Mouse (Mus musculus) megakaryocyte, adult 5-6 weeks (primary cell): ENCODE results near the gene Slc25a21. TPM values are rescaled to one million over a fixed set of nuclear protein-coding genes. Genes with fewer than 3 reads are reported as not detected.

Experiments
- ATAC-seq: 2 replicates; pipeline ENCODE4 v1.8.0; 2016; ENCODE audit warnings: mild to moderate bottlenecking, inconsistent platforms; ENCODE audit not compliant: poor library complexity, severe bottlenecking
- total RNA-seq, 2 experiments: library from RNA; stranded (forward) in 1 of 2; stranded (reverse) in 1 of 2; fragments of 153-499, 151-499 nt in 1 of 2; fragments of 221-1000, 200-1000 nt in 1 of 2; gene quantifications; 2 replicates each; pipeline versions ENCODE4 v1.2.3 to v1.2.4; 2015 to 2017

Slc25a21 gene
- total RNA-seq, 2 experiments from 2014 or later: 0.91 to 1.8 TPM

DNA sequence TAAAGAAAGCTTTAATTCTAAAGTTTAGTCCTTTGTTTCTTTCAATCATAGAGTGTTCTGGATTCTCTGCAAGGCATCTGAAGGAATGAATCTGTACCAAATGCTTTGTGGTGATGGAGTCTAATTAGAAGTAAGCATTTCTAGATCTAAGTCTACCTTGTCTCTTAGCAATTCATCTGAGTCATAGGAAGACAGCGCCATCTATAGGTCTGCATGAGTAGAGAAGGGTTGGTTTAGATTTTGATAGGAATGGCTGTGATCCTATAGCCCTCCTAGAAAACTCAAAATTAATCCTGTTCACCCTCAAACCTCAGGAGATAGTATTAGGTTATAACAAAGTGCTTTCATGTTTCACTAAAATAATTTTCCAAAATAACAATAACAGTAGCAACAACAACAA, 11.8 kb downstream of the Slc25a21 start:
- no peak for ATAC-seq

DNA sequence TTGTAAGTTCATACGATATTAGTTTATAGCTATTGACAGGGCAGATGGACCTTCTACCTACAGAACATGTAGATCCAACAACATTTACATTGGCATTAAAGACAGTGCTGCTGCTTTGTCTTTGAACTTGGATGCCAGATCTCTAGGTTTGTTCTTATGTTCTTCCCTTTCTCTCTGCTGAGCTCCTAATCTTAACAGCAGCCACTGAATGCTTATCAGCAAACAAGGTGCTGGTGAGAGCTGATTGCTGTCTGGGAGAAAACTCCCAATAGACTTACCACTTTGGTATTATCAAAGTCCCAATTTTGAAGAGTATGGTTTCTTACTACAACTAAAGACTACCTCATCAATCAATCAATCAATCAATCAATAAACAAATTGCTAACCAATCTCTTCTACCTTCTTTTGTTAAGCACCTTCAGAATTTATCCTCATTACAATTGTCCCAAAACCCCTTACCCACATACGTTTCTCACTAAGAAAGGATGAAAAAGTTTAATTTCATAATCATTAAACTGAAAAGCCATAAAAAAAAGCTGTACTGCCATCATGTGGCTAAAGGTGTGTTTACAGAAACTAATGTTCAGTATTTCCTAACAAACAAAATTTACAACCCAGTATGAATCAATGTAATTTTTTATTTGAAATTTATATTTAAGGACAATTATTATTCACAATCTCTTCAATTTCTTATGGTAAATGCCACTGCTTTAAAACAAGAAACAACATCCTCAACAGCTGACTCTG, 12.7 kb downstream of the Slc25a21 start:
- no peak for ATAC-seq

DNA sequence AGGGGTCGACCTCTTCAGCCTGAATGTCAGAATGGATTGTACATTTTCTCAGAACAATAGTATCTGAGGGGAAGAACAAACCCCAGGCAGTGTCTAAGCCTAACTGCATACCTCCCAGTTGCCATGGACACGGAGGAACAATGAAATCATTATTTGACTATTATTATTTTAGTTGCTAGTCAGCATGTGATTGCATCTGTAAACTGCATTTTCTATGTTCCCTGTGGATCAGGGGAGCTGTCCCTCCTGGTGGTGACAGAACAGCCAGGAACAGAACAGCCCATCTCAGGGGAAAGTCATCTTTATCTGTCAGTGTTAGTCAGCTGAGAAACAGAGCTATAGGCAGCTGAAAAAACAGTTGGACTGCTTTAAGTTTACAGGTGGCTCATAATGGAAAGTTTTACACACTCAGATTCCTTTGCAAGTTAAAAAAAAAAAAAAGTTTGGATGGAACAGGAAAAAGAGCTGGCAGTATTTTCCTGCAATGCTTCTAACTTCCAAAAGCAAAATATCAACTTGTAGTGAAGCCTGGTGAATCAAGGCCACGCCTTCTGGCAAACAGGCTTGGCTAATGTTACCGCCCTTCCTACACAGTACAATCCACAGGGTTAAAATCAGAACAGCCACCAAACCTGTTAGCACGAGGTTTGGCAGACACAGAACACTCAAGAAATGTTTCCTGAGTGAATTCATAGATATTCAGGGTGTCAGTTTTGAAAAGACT, 17.6 kb downstream of the Slc25a21 start:
- ATAC-seq: no peak

DNA sequence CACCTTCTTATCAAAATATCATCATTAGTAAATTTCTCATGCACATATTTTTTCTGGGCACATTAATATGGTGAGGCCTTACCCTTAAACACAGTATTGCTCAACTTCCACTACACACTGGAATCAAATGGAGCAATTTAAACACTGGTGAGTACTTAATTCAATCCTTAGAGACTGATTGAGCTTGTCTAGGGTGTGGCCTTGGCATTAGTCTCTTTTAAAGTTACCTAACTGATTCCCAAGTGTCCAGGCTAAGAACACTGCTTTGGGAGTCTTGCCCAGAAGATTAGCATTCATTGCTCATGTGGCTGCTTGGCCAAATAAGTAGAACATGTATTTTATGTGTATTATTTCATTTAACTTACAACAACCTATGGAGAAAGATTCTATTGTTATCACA, 18.5 kb downstream of the Slc25a21 start:
- no peak for ATAC-seq

DNA sequence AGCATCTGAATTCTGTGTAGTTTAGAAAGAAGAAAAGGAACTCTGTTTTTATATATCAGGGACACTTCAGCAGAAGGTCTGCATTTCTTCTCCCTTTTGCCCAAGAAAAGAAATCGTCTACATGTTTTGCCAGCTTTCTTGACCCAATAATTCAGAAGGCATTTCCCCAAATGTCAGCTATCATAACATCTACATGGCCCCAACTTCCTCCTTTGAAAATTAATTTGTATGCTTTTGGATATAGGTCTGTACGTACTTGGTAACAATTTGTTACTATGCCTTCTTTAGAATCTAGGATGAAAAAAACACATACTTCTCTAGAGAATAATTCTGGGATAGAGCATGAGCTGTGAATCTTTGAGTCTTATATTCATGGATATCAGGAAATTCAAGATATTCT, 34.0 kb downstream of the Slc25a21 start:
- no peak for ATAC-seq

DNA sequence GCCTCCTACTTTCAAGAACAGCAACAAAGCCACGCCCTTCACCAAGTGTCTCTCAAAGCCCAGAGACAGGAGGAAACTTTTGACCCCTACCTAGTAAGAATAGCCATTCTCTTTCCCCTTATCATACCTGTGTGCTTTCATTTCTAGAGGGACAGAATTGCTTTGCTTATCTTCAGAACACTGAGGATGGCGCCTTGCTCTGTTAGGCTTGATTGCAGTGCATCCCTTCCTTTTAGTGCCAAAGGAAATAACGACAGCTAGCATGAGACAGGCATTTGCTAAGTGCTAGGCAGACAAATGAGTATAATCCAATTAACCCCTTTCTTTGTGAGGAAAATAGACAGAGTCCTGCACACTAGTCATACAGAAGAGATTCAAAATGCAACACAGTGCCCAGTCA, 34.4 kb downstream of the Slc25a21 start:
- no peak for ATAC-seq

DNA sequence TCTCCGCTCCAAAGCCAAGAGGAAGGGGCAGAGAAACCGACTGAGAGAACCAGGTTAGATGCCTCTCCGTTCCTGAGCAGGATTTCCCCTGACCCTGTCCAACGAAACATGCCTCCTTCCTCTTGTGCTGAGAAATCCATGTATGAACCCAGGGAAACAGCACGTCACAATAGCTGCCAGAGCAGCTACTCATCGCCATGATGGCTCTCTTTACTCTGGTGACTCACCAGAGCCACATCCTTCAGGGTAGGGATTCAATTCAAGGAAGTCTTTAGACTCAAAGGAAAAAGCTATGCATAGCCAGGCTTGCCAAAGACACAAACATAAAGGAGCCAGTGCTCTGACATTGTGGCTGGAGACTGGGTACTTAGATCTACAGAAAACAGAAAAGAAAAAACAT, 37.4 kb downstream of the Slc25a21 start:
- ATAC-seq: no peak

DNA sequence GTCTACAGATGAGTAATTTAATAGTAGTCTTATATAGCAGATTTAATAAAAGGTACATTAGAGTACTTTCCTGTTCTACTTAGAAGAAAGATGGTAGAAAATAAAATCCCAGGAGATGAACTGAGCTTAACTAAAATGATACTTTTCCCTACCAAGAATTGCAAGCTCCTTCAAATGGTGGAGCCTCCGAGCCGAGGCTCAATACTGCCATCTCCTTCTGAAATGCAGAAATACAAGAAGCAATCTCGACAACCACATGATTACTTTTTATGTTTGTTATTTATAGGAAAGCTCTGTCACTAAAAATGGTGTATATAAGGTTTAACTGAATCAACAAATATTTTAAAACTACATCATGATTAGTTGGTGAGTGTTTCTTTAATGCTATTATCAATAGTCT, 39.0 kb downstream of the Slc25a21 start:
- no peak for ATAC-seq

DNA sequence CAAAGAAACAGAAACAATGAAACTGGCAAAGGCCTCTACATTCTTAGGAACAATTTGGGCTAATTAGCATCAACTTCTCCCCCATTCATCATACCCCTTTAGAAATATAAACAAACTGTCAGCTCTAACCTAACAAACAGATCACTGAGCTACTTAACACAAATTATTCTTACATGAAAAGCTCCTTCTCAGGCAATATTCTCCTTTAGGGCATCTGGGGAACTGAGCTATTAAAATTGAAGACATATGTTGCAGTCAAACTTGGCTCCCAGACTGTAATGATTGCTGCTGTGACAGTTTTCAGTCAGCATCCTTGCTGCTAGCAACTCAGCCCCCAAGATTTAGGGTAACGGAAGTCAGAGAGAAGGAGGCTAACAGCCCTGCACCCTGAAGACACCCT, 58.3 kb downstream of the Slc25a21 start:
- ATAC-seq: no peak

DNA sequence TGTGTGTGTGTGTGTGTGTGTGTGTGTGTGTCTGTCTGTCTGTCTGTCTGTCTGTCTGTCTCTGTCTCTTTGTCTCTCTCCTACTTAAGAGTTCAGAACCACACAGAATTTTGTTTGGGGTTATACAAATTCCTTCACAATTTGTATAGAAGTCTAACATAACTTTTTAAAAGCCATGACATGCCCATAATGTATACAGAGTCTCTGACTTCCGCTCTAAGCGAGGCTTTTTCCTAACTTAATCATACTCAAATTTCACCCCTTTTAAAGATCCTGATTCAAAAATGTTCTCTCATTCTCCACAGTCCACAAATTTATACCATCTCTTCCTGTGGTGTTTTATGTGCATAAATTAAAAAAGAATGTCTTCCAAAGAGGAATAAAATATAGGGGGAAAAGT, 59.5 kb downstream of the Slc25a21 start:
- no peak for ATAC-seq

DNA sequence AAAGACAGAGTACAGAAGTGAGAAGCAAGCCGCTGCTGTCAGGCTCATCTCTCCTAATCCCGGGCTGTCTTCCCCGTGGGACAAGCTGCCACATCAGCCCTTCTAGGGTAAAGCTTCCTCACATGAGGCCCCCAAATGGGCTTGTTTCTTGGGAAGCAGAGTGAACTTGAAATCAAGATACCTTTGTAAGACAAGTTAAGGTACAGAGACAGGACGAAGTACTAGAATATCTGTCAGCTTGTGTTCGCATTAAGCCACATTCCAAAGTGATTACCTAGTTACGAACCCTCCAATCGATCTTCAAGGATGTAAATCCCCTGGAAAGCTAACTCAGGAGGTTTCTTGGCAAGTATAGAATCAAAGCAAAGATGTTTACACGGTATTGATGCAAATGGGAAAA, 78.7 kb downstream of the Slc25a21 start:
- ATAC-seq: no peak

DNA sequence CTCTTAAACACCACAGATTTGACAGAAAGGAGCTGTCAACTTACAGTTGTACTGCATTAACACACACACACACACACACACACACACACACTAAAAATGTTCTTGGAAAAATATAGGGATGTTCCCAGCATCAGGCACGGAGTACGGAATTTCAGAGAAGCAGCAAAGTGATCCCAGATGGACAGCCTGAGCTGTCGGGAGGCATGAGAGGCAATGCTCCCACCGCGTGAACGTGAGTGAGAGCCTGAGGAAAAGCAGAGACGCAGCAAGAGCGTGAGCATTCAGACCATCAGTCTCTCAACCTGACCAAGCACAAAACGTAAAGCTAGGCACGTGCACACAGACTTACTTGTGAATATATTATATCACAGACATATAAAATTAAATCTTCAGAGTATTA, 81.8 kb downstream of the Slc25a21 start:
- ATAC-seq: no peak

DNA sequence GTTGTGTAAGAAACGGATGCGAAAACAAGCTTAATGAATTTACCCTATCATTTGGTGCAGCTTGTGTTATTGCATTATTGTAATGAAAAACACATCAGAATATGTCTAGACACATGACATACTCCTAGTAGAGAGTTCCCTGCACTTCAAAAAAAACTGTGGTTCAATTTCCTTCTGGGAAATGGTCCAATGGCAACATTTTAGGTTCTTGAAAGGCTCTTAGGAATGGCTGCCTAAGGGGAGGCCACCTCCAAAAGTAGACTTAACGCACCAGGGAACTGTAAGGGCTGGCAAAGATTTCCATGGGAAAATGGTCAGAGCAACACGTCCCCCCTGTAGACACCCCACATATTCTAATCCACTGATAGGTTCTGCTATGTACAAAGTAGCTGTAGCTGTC, 87.9 kb downstream of the Slc25a21 start:
- no peak for ATAC-seq

DNA sequence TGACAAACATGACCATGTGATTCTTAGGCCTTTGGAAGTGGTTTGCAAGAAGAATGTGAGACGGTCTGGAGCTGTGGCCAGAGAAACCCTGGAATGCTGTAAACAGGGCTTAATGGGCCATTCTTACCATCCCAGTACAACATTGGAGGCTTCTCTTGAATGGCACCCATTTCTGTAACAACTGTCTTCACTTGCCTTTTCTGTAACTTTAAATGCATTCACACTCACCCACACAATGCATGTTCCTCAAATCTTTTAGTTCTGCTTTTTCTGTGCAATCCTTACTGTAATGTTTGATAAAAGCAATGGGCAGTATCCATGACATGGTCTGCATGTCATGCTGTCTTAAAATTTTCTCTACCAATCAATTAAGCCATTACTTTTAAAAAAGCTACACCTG, 95.0 kb downstream of the Slc25a21 start:
- ATAC-seq: no peak

DNA sequence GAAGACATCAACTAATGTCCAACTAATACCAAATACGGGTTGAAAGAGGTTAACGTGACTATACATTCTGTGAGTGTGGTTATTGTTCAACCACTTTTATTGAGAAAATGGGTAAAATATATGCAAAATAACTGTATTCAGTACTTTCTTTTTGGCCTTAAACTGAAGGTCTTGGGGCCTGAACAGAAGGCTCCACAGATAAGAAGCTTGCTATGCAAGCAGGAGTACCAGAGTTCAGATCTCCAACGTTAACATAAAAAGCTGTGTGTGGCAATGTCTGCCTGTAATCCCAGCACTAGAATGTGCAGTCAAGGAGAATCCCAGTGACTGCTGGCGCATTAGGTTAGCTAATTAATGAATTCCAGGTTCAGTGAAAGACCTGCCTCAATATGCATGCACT, 96.7 kb downstream of the Slc25a21 start:
- no peak for ATAC-seq

DNA sequence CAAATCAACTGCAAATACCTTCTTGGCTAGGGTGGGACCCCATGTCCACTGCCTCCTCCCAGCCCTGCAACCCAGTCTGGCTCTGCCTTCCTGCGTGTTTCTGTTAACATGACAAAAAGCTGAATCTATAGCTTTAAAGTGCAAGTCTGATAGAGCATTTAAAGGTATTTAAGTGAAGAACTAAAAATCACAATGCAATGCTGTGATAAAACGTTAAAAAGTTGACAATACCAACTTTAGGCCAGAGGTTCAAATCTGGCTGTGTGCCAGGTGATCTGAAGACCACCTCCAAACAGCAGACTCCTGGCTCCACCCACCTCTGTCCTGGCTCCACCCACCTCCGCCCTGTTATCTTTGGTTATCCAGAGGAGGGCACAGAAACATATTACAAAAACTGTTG, 98.2 kb downstream of the Slc25a21 start:
- no peak for ATAC-seq

DNA sequence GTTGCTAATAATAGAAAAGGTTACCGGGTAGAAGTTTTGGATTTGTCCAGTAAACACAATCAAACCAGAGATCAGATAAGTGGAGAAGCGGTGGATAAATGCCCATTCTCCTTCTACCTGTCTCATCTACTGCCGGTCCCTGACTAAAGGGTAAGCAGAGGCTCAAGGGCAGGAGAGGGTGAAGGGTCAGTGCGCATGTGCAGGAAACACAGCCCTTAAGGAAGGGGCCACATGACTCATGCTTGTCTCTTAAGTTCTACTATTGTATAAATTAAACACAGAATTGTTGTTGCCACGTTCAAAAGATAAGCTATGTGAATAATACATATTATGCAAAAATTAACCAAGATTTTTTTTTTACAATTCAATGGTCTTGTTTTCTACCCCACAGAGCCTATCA, 98.9 kb downstream of the Slc25a21 start:
- no peak for ATAC-seq

DNA sequence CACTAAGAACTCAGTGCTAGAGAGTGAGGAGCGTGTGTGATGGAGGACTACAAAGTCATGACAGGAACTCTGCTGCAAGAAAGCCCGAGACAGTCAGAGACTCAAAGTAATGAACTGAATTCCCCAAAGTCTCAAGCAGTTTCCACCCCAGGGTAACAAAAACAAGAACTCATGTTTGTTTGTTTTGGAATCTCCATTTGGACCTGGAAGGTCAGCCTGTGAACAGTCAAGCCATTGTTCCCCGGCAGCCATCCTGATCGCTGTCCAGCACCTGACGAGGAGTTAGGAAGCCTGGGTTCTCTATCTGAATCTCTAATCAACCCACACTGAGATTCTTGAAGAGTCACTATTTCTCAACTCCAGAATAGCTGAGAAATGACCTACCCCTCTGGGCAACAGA, 104.2 kb downstream of the Slc25a21 start:
- ATAC-seq: no peak

DNA sequence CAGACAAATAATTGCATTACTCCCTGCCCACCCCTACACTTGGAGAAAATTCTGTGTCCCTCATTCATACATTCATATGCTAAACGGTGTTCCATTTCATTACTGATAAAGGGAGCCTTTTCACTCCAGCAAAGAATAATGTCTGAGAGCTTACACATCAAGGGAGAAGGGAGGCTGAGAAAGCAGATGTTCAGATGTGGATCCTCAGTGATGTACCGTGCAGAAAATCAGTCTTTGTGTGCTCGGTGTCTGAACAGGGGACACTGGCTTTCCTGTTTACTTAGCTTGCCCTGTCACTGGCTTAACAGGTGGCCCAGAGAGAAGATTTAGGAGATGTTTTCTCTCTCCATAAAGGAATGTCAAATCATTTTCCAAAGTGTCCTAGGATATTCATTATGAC, 112.8 kb downstream of the Slc25a21 start:
- ATAC-seq: no peak

DNA sequence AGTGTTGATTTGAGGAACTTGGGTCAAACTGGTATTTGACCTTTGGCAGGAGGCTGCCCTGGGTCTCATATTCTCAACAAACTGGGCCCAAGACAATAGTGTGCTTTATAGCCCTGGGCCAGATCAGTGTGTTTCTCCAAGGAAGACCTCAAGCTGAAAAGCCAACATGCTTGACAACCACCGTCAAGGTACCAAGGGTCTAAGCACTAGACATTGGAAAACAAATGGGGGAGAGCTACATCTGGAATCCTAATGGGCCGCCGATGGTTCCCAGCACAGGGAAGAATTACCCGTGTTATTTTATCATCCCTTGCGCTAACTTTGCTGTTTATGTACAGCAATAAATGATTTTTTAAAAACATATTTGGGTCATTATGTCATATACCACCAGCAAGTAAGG, 113.7 kb downstream of the Slc25a21 start:
- ATAC-seq: no peak

DNA sequence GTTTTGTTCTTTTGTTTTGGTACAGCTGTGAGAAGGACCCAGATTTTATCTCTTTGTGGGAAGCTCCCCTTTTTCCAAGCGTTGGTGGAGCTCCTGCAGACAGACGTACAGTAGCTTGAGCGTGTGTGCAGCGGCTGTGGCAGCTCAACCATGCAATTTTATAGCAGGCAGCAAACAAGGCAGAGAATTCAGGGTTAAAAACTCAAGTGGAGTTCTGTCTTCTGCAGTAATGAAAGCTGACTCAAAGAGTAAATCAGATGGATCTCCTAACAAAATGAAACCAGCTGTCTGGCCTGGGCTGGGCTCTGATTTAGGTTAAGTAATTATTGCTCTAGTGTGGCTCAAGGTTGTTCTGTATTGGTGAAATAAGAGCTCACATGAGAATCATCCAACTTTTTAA, 120.7 kb downstream of the Slc25a21 start:
- ATAC-seq: no peak

DNA sequence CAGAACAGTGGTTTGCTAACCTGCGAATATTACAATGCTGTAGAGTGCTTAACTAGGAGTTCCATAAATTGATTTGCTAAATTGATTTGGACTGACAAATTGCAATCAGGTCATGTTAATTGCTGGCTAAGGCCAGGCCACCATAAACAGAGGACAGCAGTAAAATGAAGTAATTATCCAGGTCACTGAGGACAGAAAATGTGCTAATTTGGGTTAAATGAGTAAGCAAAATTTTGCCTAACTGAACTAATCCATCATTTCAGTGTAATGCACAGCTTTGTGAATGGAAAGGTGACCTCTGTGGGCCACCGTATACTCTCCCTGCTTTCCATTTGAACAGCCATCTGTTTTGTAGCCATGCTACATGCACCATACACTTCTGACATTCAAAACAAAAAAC, 124.7 kb downstream of the Slc25a21 start:
- no peak for ATAC-seq

DNA sequence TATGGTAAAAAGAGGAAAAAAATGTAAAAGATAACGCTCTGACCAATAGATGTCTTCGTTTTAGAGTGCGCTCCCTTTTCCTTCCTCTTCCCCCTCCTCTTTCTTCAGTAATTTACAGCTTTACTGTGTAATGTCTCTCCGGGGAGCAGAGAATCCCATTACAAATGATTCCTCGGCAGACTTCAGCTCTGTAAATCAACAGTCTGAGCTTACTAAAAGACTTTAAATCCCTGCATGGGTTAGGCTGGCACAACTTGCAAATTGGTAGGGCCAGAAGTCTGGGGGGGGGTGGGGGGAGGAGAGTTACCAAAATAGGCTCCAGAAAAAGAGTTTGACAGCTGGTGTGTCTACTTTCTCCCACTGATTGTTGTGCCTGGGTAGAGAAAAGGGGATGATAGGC, 128.7 kb downstream of the Slc25a21 start:
- no peak for ATAC-seq
